Mouse (Mus musculus) olfactory bulb, adult 2 months (tissue): ENCODE measurements around the gene Pde8a.

Source experiments
- CTCF ChIP-seq: fragments of 200-500 bp; IDR thresholded peaks from 2 replicates; pipeline ENCODE4 v1.5.1; 2012; ENCODE audit warnings: low read depth, mild to moderate bottlenecking, low read length, moderate library complexity; ENCODE audit not compliant: insufficient read depth
- POLR2A ChIP-seq: fragments of 200-500 bp; IDR thresholded peaks from 2 replicates; pipeline ENCODE4 v1.6.1; 2012; ENCODE audit warnings: mild to moderate bottlenecking, low read depth, low read length, moderate library complexity; ENCODE audit not compliant: insufficient read depth

- TF ChIP-seq POLR2A (no peak), CTCF (no peak)
Measured at GRCm38 (mm10) chr7:81356975-81357374, 143.6 kb downstream of the Pde8a start.
